Mouse (Mus musculus): ENCODE data around the gene Ist1. TPM values are rescaled to one million over a fixed set of nuclear protein-coding genes. Genes with fewer than 3 reads are reported as not detected.

Ist1 gene
- polyA plus RNA-seq (2012; ENCODE audit: low replicate concordance): 15.4 and 21.1 TPM in 2 replicates

GRCm38 (mm10) chr8:109693146-109693900 lies at the start of gene Ist1:
Gene Ist1, minus strand, starts transcription at chr8:109693260.

GRCm38 (mm10) chr8:109737237-109738048 lies 44.4 kb upstream of the Ist1 start, which contains the start of gene Atxn1l:
Gene Atxn1l, minus strand, starts transcription at chr8:109737739.

GRCm38 (mm10) chr8:109705320-109706075 lies 12.4 kb upstream of the Ist1 start, which contains the start of gene Zfp821:
Gene Zfp821, plus strand, starts transcription at chr8:109705546.

Other genes with a start within 250 kb of the Ist1 start
- not detected in 2 replicates for gene Pmfbp1, start 199.2 kb downstream of the Ist1 start, polyA plus RNA-seq (2012; ENCODE audit: low replicate concordance)
- 14.4 and 39.4 TPM in 2 replicates for gene Dhx38, start 127.4 kb downstream of the Ist1 start, polyA plus RNA-seq (2012; ENCODE audit: low replicate concordance)
- 3.7 and 5.2 TPM in 2 replicates for gene Txnl4b, start 127.4 kb downstream of the Ist1 start, polyA plus RNA-seq (2012; ENCODE audit: low replicate concordance)
- 2.7 and 6.3 TPM in 2 replicates for gene Hp, start 114.1 kb downstream of the Ist1 start, polyA plus RNA-seq (2012; ENCODE audit: low replicate concordance)
- gene Dhodh, start 84.6 kb downstream of the Ist1 start, polyA plus RNA-seq (2012; ENCODE audit: low replicate concordance): 60.7 and 65.9 TPM in 2 replicates
- 0.72 and 2.4 TPM in 2 replicates for gene Pkd1l3, start 78.7 kb downstream of the Ist1 start, polyA plus RNA-seq (2012; ENCODE audit: low replicate concordance)
- 4.9 and 6.6 TPM in 2 replicates for gene Zfp821, start 12.3 kb upstream of the Ist1 start, polyA plus RNA-seq (2012; ENCODE audit: low replicate concordance)
- gene Atxn1l, start 44.5 kb upstream of the Ist1 start, polyA plus RNA-seq (2012; ENCODE audit: low replicate concordance): 11.4 and 11.9 TPM in 2 replicates
- 4.3 and 19.6 TPM in 2 replicates for gene Ap1g1, start 85.3 kb upstream of the Ist1 start, polyA plus RNA-seq (2012; ENCODE audit: low replicate concordance)
- 1.9 and 3.2 TPM in 2 replicates for gene Phlpp2, start 175.3 kb upstream of the Ist1 start, polyA plus RNA-seq (2012; ENCODE audit: low replicate concordance)

Data from leukemia stem cell, adult 10-12 weeks (primary cell).